Mouse (Mus musculus): ENCODE measurements around the gene Mcoln3.

Gene Mcoln3

DNA sequence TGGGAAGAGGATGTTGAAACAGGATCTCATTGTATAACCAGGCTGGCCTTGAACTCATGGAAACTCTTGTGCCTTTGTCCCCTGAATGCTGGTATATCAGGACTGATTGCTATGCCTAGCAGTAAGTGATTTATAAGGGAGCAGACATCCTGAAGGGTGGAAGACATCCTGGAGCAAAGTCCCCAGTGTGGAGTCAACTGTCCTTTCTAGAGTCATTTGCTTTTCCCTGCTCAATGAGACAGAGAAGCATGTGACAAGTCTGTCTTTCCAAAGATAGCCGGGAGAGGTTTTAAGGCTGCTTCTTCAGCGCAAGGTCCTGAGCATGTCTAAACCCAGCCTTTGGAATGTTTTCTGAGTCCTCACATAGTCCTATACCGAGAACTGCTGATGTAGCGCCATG lies 52.1 kb downstream of the Mcoln3 start:
- no peak for DNase-seq (ENCODE audit: extremely low read depth, low read depth)

DNA sequence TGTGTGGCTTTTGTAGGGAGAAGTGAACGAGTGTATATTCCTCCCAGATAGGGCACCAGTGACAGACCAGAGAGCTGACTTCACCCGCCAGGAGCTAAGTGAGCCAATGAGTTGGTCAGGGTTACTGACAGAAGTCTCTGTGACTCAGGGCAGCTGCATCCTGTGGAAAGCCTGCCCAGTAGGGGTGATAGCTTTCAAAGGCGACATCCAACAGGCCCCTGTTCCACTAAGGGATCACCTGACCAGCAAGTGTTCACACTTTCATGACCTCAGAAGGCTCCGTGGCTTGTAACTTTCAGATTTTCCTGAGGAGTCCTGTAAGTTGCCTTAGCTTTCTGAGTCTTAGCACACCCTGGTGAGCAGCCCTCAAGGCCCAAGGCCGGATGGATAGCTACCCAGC lies 55.8 kb downstream of the Mcoln3 start:
- no peak for DNase-seq (ENCODE audit: extremely low read depth, low read depth)

DNA sequence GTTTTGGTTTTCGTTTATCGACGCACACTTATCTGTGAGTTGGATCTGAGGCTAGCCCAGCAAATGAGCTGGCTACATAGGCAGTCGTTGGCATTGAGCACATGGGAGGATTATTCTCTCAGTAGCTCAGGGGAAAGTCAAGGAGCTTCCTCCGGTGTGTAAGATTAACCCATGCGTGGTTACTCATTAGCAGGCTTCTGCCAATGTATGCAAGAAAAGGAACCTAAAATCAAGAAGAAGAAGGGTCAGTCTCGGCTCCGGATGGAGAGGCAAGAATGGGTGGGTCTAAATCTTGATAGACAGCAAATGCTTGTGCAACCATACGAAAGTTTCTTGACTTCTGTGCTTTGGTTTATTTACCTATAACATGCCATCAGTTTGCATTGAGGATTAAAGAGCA lies 57.0 kb downstream of the Mcoln3 start:
- no peak for DNase-seq (ENCODE audit: extremely low read depth, low read depth)

GRCm38 (mm10) chr3:146177295-146177694 lies 60.0 kb downstream of the Mcoln3 start:
- no peak for DNase-seq (ENCODE audit: extremely low read depth, low read depth)

DNA sequence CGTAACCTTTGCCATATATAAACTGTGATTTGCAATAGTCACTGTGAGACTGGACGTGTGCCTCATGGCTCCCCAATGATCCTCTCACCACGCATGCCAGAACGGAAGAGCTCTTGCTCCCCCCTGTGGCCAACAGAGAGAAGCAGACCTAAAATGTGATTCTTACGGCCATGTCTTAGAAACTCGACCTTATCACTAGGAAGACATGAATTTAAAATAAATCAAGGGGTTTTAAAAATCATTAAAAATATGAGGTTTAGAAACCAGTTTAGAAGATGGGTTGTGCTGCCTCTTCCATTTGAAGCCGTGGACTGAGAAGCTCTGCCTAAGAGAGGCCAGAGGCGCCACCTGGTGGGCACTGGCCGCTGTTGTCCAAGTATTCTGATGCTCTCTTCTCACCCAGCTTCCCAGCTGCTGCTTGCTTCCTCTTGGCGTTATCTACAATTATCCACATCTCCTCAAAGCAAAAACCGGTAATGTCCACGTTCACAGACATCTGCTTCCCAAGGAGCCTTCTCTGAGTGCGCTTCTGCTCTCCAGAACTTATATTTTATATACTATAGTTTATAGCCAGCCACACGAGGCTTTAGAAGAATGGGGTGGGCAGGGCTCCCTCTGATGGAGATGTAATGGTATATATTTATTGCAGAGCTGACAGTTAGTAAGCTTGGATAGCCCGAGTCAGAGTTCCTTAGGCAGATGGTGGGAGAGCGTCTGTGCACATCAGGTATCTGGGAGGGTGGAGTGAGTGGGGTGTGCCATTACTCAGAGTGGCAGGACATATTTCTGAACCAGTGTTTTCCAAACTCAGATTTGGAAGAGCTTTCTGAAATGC lies 60.7 kb downstream of the Mcoln3 start:
- DNase-seq (ENCODE audit: extremely low read depth, low read depth), result peak; percentile 71

DNA sequence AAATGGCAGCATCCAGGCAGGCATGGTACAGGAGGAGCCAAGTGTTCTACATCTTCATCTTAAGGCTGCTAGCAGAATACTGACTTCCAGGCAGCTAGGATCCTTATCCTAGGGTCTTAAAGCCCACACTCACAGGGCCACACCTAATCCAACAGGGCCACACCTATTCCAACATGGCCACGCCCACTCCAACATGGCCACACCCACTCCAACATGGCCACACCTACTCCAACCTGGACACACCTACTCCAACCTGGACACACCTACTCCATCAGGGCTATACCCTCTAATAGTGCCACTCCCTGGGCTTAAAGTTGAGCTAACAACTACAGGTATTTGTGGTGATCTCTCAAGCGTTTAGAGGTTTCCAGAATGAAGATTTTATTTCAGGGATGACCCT lies 63.1 kb downstream of the Mcoln3 start:
- DNase-seq (ENCODE audit: extremely low read depth, low read depth), result no peak

- DNase-seq (ENCODE audit: extremely low read depth, low read depth), result peak; percentile 41
These were observed 63.7 kb downstream of the Mcoln3 start for GRCm38 (mm10) chr3:146180986-146181385.

GRCm38 (mm10) chr3:146184992-146185657 lies 67.9 kb downstream of the Mcoln3 start:
- DNase-seq (ENCODE audit: extremely low read depth, low read depth), result peak; percentile 58

DNA sequence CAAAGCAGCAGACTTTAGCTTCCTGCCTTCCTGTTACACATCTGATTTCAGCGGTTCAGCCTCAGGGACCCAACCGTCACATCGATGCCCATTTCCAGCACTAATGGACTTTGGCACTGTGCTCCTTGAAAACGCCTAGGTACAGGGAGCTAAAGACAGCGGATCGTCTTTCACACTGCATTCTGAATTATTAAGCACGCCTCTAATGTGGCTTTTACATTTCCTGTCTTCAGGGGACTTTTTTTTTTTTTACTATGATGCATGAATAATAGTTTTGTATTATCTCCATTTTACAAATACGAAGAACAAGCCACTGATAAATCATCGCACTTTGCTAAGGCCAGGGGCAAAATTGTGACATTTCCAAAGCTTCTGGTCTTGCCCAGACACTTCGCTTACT lies 68.8 kb downstream of the Mcoln3 start:
- no peak for DNase-seq (ENCODE audit: extremely low read depth, low read depth)

- DNase-seq (ENCODE audit: extremely low read depth, low read depth), result no peak
These were observed 72.7 kb downstream of the Mcoln3 start for GRCm38 (mm10) chr3:146189933-146190332.

Measured in MEL-GATA-1-ER (cell line).